Mouse (Mus musculus): ENCODE measurements at regions not wholly inside any gene's neighbourhood (a gene's known extent, or its start where the extent isn't known, plus 50 kb on each side); places are given as distances from the start of the nearest gene placed in this dataset.
A peak's percentile ranks its signal among the peaks of the same experiment; 100 is the strongest.

DNA sequence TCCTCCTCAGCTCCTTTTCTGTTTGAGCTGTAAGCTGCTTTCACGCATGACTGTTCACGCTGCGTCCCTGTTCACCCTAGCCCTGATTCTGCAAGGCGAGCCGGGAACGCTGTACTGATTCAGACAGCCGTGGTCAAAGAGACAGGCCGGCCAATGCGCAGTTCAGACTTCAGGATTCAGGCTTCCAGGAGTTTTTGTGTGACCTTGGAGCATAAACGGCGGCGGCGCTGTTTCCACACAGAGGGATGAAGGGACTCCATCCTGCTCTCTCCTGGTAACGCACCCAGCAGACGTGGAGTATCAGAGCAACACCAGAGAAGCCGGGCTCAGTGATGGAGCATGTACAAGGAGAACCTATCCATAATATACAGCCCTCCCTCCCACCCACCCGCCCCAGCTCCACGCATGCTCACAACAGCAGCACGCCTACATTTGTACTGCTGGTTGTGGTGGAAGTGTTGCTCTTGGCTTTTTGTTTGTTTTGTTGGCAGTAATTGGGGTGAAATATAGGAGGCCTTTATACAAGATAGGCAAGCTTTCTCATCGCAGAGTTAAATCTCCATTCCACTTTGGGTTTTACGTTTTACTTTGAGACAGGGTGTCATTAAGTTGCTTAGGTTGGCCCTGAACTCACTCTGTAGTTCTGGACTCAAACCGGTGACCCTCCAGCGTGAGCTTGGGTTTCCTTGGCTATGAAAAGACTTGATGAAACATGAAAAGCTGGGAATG, 98.6 kb upstream of the Cpsf6 start:
- DNase-seq, result peak; percentile 51
- no peaks in the 10 kb centered on the region for H3K4me1 ChIP-seq (ENCODE audit: control insufficient read depth, insufficient read depth, low read length)
- 52% methylated on average over 23 of the region's 23 CpGs for WGBS
- H3K27ac ChIP-seq (ENCODE audit: insufficient read depth, low read depth, low read length), result no peak overlapping the region
- H3K4me3 ChIP-seq (ENCODE audit: insufficient read depth, low read depth, low read length), result no peak overlapping the region
- TF ChIP-seq POLR2A (IDR thresholded peaks at IDR 0.05; ENCODE audit: low read depth, low read length) (no peak), CTCF (conservative IDR thresholded peaks at IDR 0.05; ENCODE audit: insufficient read depth, insufficient read length, low read depth, low read length) (no peak)
- no peaks in the 10 kb centered on the region for H3K27me3 ChIP-seq (replicated peaks; ENCODE audit: control insufficient read depth, insufficient read depth, low read length)
- H3K36me3 ChIP-seq (ENCODE audit: control insufficient read depth, insufficient read depth, low read length), result no peaks in the 10 kb centered on the region

DNA sequence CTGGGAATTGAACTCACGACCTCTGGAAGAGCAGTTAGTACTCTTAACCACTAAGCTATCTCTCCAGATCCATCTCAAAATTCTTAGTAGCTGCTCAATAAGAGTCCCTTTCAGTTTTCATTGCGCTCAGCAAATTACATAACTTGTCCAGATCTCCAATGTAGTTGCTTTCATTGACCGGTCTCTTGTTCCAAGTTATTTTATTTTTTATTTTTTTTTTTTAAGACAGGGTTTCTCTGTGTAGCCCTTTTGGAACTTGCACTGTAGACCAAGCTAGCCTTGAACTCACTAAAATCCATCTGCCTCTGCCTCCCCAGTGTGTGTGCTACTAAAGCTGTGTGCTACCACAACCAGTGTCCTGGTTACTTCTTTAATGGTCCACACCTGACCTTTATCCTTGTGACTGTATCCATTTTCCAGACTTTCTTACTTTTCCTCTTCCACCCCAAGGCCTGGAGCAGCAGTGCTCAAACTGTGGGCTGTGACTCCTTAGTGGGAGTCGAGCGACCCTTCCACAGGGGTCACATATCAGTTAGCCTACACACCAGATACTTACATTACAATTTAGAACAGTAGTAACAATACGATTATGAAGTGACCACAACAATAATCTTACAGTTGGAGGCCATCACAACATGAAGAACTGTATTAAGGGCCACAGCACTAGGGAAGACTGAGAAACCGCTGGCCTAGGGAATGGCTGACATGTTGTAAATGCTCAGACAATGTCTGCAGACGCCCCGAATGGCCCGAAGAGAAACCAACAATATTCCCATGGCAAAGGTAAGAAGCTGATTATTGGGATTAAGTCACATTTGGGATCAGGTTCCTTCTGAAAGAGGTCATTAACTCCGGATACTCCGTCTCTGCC, 97.8 kb upstream of the Cpsf6 start:
- Histone ChIP-seq H3K27ac (ENCODE audit: insufficient read depth, low read depth, low read length) (no peak overlapping the region), H3K27me3 (replicated peaks; ENCODE audit: control insufficient read depth, insufficient read depth, low read length) (no peaks in the 10 kb centered on the region), H3K36me3 (ENCODE audit: control insufficient read depth, insufficient read depth, low read length) (no peaks in the 10 kb centered on the region), H3K4me1 (ENCODE audit: control insufficient read depth, insufficient read depth, low read length) (no peaks in the 10 kb centered on the region), H3K4me3 (ENCODE audit: insufficient read depth, low read depth, low read length) (no peak overlapping the region)
- TF ChIP-seq POLR2A (IDR thresholded peaks at IDR 0.05; ENCODE audit: low read depth, low read length), result no peak
- TF ChIP-seq CTCF (conservative IDR thresholded peaks at IDR 0.05; ENCODE audit: insufficient read depth, insufficient read length, low read depth, low read length), result no peak
- DNase-seq, result no peak
- WGBS, result 65% methylated on average over 12 of the region's 12 CpGs

- Histone ChIP-seq H3K27ac (ENCODE audit: insufficient read depth, low read depth, low read length) (no peak overlapping the region), H3K4me1 (ENCODE audit: control insufficient read depth, insufficient read depth, low read length) (no peaks in the 10 kb centered on the region; the same call in 1 of the 2 replicates), H3K27me3 (replicated peaks; ENCODE audit: control insufficient read depth, insufficient read depth, low read length) (no peaks in the 10 kb centered on the region), H3K36me3 (ENCODE audit: control insufficient read depth, insufficient read depth, low read length) (no peaks in the 10 kb centered on the region), H3K4me3 (ENCODE audit: insufficient read depth, low read depth, low read length) (no peak overlapping the region)
- TF ChIP-seq CTCF (conservative IDR thresholded peaks at IDR 0.05; ENCODE audit: insufficient read depth, insufficient read length, low read depth, low read length) (no peak), POLR2A (IDR thresholded peaks at IDR 0.05; ENCODE audit: low read depth, low read length) (no peak)
- no peak for DNase-seq
- 80% methylated on average over 13 of the region's 13 CpGs for whole genome bisulfite sequencing
Measured at GRCm38 (mm10) chr10:117475086-117475945, 95.5 kb upstream of the Cpsf6 start.

- H3K36me3 ChIP-seq (ENCODE audit: control insufficient read depth, insufficient read depth, low read length), result no peaks in the 10 kb centered on the region
- WGBS, result 92% methylated on average over 4 of the region's 4 CpGs
- no peaks in the 10 kb centered on the region for H3K27me3 ChIP-seq (replicated peaks; ENCODE audit: control insufficient read depth, insufficient read depth, low read length)
- DNase-seq, result no peak
- no peaks in the 10 kb centered on the region; the same call in 1 of the 2 replicates for H3K4me1 ChIP-seq (ENCODE audit: control insufficient read depth, insufficient read depth, low read length)
- H3K27ac ChIP-seq (ENCODE audit: insufficient read depth, low read depth, low read length), result no peak overlapping the region
- TF ChIP-seq POLR2A (IDR thresholded peaks at IDR 0.05; ENCODE audit: low read depth, low read length) (no peak), CTCF (conservative IDR thresholded peaks at IDR 0.05; ENCODE audit: insufficient read depth, insufficient read length, low read depth, low read length) (no peak)
- H3K4me3 ChIP-seq (ENCODE audit: insufficient read depth, low read depth, low read length), result no peak overlapping the region
Measured at GRCm38 (mm10) chr10:117474351-117475085, 94.7 kb upstream of the Cpsf6 start.

GRCm38 (mm10) chr10:117473471-117473870, 93.7 kb upstream of the Cpsf6 start:
- Histone ChIP-seq H3K27ac (ENCODE audit: insufficient read depth, low read depth, low read length) (no peak overlapping the region), H3K4me1 (ENCODE audit: control insufficient read depth, insufficient read depth, low read length) (no peaks in the 10 kb centered on the region; the same call in 1 of the 2 replicates), H3K4me3 (ENCODE audit: insufficient read depth, low read depth, low read length) (no peak overlapping the region), H3K36me3 (ENCODE audit: control insufficient read depth, insufficient read depth, low read length) (no peaks in the 10 kb centered on the region), H3K27me3 (replicated peaks; ENCODE audit: control insufficient read depth, insufficient read depth, low read length) (no peaks in the 10 kb centered on the region)
- 97% methylated on average over 4 of the region's 4 CpGs for WGBS
- DNase-seq, result no peak
- TF ChIP-seq POLR2A (IDR thresholded peaks at IDR 0.05; ENCODE audit: low read depth, low read length) (no peak), CTCF (conservative IDR thresholded peaks at IDR 0.05; ENCODE audit: insufficient read depth, insufficient read length, low read depth, low read length) (no peak)

DNA sequence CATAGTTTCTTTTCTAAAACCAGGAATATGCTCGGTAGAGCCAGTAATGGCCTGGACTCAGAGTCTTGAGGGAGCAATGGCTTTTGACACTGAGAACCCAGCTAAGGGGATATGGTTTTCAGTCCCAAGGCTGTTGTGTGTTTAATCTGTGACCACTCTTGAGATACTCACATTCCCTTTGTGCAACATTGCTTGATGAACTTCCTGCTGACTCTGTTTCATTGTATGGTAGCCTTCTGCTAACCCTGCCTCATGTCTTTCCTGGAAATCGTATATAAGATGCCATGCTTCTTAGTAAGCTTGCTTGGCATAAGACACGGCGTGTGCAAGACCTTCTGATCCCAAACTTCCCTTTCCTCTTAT, 92.7 kb upstream of the Cpsf6 start:
- Histone ChIP-seq H3K4me3 (ENCODE audit: insufficient read depth, low read depth, low read length) (no peak overlapping the region), H3K27me3 (replicated peaks; ENCODE audit: control insufficient read depth, insufficient read depth, low read length) (no peaks in the 10 kb centered on the region), H3K36me3 (ENCODE audit: control insufficient read depth, insufficient read depth, low read length) (no peaks in the 10 kb centered on the region), H3K27ac (ENCODE audit: insufficient read depth, low read depth, low read length) (peak overlapping the region; percentile 51), H3K4me1 (ENCODE audit: control insufficient read depth, insufficient read depth, low read length) (no peaks in the 10 kb centered on the region; the same call in 1 of the 2 replicates)
- DNase-seq, result no peak
- TF ChIP-seq POLR2A (IDR thresholded peaks at IDR 0.05; ENCODE audit: low read depth, low read length) (no peak), CTCF (conservative IDR thresholded peaks at IDR 0.05; ENCODE audit: insufficient read depth, insufficient read length, low read depth, low read length) (no peak)
- 67% methylated on average over 4 of the region's 4 CpGs for WGBS

Measured in kidney, adult 2 months (tissue).